Mouse (Mus musculus) monocyte, adult 2 months (primary cell): ENCODE results near the gene Pcsk6.
"Not testable (repeated sequence)": the region's sequence is repeated elsewhere in the genome, so short reads cannot be mapped to it uniquely, and the experiment has no call there.

ENCODE experiments used
- DNase-seq, 2 experiments: peaks; one replicate each; pipeline ENCODE4 v3.0.0; 2022; ENCODE audit warnings: low spot score in 2 of 2, low read depth in 1 of 2

The Pcsk6 gene

GRCm38 (mm10) chr7:65934238-65934970, 72.9 kb downstream of the Pcsk6 start:
- not testable (repeated sequence) for DNase-seq

DNA sequence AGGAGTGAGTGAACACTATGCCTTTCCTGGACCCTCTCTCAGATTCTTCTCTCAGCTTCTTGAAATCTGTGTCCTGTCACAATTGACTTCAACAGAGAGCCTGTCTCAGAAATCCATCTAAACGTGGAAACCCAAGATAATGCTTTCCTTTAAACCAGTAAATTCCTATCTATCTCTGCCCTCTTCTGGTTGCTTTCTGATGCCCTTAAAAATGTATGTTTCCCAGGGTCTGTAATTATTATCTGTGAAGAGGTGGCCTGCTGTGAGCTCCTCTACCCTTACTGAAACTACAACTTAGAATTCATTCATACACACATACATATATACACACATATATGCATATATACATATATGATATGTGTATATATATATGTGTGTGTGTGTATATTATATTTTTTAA, 73.7 kb downstream of the Pcsk6 start:
- no peak for DNase-seq

- no peak for DNase-seq
These were observed 79.5 kb downstream of the Pcsk6 start for GRCm38 (mm10) chr7:65940988-65941387.

DNA sequence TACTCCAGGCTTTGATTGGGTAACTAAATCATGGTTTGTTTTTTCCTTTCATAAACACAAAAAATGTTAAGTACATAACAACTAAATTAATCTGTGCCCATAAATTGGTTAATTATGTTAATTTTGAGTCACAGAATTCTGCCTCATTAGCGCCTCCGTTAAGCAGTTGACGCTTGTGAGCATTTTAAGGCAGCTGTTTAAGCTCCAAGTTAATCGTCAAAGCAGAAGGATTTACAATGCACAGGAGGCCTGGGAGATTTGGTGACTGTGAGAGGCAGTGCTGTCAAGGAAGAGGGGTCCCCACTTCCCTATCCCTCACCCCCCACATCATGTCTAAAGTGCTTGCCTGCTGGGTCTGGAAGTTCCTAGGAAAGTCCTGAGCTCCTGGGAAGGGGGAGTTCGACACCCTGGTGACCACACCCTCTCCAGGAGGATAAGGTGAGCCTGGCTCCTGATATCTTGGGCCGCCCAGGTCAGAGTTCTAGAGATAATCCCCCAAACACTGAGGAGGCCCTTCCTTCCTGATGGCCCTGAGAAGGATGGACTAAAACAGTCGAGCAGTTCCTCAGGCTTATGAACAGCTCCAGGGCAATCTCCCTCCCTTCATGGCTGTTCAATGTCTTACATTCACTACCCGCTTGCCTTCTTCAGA, 83.9 kb downstream of the Pcsk6 start:
- DNase-seq: no peak

DNA sequence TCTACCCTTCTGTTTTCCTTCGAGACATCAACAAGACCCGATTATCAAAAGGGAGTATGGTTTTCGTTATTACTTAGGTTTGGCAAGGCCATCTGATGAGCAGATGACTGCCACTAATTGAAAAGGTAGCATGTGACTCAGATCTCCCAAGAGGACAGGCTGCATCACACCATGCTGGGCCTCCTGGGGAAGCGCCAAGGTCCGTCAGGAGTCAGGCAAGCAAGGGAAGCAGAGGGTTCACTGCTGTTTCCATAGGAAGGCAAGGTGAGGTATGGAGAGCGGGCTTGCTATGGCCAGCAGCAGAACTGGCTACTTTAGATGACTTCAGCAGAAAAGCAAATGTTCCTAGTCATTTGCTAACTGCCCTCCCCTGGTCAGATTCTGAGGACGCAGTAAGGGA, 84.9 kb downstream of the Pcsk6 start:
- no peak for DNase-seq

DNA sequence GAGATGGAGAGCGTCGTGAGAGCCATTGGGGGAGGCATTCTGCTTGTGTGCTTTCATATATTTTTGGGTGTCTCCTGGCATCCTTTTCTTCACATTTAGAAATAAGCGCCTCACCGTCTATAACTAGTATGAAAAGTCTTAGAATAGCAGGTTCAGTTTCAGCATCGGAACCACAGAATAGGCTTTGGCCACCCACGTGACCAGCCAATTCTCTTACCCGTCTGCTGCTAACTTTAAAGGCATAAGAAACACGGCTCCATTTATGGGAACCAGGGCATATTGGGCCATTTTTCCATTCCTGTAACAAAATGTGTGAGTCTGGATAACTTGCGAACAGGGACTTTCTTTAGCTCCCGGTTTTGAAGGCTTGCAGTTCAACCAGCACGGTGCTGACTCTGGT, 87.4 kb downstream of the Pcsk6 start:
- no peak for DNase-seq

DNA sequence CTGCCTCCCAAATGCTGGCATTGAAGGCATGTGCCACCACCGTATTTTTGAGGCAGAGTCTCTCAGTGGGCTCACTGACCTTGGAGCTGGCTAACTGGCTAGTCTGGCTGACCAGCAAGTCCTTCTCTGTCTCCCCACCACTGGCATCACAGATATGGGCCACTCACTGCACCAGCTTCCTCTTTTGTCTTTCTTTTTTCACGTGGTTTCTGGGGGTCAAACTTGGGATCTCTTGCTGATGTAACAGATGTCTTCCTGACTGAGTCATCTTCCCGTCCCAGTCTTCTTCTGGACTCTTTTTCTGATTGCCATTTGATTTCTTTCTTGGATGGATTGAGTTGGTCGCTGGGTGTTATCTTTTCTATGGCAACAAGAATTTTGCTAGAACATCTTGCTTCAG, 93.0 kb downstream of the Pcsk6 start:
- no peak for DNase-seq

DNA sequence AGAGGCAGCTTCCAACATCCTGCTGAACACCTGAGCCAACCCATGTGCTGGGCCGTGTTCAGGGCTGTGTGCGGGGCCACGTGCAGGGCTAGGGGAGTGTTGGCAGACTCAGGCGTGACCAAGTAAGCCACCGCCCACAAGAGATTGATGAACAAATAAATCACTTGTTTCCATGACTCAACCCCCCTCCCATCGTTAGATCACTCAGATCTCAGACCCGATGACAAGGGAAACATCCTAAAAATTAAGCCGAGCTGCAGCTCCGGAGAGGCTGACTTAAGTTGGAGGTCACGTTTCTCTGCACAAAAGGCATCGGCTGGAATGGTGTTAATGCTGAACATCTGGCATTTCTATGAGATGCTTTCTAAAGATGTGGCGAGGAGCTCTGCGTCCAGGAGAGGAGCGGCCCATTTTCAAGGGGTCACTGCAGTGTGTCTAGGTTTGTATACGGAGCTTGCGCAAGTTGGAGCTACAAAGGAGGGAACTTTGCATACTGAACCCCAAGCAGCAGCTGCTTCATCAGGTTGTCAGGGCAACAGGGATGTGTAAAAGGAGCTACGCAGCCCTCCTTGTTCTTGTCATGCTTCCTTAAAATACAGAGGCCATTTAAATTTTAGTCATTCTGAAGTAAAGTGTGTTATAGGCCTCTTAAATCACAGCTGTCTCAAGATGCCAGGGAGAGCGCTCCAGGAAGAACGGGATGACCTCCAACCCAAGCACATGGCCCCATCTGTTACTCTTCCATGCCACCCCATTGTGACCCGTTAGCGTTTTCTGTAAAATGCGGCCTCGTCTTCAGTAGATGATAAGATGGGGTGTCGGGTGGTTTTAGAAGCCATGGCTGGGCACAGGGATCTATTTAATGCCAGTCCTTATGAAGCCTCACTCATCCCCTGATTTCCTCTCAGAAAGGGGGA, 94.0 kb downstream of the Pcsk6 start:
- DNase-seq: no peak

GRCm38 (mm10) chr7:65957245-65957644, 95.7 kb downstream of the Pcsk6 start:
- no peak for DNase-seq

- no peak for DNase-seq
These were observed 96.6 kb downstream of the Pcsk6 start for GRCm38 (mm10) chr7:65958105-65958504.

DNA sequence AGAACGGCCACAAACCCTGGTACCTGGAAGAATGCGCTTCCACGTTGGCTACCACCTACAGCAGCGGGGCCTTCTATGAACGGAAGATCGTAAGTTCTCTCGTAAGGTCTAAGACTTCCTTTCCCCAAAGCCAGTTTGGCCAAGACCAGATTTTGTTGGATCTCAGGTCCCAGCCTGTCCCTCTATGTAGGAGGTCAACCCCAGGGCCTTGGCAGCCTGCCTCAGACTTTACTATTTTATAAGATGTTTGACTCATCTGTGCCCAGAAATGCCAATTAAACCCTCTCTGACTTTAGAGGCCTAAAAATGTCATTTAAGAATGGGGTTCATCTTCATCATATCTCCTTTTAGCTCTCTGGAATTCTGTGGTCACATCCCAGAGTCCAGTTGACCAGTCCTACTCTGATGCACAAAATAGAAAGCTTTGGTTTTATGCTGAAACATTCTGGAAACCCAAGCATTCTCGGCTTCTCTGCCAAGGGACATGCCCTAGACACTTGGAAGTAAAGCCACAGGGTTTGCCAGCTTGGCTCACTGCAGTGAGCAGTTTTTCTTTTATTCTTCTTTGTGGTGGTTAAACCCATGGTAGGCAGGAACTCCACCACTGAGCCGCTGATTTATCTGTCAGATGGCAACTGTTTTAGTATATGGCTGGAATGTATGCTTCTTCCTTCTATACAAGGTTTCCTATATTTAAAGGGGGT, 97.8 kb downstream of the Pcsk6 start:
- DNase-seq: no peak

DNA sequence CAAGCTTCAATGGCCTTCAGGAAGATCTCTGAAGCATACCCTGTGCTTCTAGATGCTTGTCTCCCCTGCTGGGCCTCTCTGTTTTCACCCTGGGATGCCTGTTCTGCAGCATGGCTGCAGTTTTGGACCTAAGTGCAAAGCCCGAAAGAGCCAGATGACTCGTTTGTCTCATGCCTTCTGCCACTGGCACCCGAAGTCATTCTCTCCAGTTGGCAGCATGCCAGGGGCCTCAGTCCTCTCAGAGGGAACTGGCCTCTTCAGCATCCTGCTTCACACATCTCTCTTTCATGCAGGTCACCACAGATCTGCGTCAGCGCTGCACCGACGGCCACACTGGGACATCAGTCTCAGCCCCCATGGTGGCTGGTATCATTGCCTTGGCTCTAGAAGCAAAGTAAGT, 101.1 kb downstream of the Pcsk6 start:
- DNase-seq: no peak

- DNase-seq: no peak
These were observed 102.9 kb downstream of the Pcsk6 start for GRCm38 (mm10) chr7:65964398-65964797.

GRCm38 (mm10) chr7:65971301-65971700, 109.8 kb downstream of the Pcsk6 start:
- DNase-seq: no peak

DNA sequence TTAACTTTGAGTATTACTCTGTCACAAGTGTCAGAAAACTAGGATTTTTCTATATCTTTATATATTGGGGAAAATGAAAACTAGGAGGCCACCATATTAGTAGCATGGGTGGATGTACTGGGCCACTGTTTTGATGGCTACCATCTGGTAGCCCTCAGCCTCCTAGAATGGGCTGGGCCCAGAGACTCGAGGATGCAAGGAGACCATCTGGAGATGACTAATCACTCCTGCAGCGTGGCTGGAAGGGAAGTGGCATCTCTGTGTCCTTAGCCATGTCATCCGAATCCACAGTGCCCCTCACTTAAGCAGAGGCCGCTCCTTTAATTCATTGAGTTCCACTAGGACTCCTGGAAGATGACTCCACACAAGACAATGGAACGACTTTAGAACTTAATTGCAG, 115.8 kb downstream of the Pcsk6 start:
- no peak for DNase-seq

GRCm38 (mm10) chr7:65977977-65978376, 116.4 kb downstream of the Pcsk6 start:
- DNase-seq: no peak

DNA sequence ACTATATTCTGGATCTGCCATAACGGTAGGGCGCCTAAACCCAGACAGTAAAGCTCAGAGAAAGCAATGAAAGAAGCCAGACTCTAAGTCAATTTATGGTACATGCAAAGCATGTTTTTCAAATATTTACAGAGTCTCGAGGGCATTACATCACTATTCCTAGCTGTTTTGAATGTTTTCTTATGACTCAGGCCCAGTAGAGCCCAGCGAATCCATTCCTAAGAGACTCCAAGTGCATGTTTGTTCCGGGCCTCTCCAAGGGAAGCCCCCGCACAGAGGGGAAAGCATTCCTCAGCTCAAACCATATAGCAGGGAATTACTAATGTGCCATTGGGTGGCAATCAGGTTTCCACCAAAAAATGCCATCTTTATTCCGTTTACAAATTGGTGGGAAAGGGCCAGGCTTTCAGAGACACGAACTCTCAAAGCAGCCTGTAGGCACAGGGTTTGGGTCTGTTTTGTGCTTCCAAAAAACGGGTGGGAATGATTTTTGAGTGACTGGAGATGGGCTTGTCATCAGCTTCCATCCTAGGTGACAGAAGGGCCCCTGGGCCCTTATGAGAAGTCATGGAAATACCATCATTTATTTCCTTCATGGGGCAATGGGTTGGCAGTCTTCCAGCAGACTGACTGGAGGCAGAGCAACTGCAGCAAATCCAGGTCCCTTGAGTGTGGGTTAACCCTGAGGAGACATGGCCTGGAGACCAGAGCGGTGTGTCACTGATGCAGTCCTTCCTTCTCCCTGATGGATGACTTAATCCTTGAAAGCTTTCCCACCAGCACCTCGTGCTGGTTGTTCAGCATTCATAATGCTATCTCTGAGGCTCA, 117.7 kb downstream of the Pcsk6 start:
- DNase-seq: no peak

DNA sequence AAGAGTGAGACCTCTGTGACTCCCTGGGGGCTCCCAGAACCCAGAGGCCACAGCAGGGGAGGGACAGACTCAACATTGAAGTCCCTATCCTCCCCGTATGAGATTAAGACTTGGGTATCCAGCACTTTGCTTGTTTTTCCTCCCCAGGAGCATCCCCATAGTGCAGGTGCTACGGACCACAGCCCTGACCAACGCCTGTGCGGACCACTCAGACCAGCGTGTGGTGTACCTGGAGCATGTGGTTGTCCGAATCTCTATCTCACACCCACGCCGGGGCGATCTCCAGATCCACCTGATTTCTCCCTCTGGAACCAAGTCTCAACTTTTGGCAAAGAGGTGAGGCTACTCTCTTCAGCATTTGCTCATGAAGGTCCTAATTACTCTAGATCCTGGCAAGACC, 118.5 kb downstream of the Pcsk6 start:
- no peak for DNase-seq

- no peak for DNase-seq
These were observed 120.5 kb downstream of the Pcsk6 start for GRCm38 (mm10) chr7:65982057-65982456.

DNA sequence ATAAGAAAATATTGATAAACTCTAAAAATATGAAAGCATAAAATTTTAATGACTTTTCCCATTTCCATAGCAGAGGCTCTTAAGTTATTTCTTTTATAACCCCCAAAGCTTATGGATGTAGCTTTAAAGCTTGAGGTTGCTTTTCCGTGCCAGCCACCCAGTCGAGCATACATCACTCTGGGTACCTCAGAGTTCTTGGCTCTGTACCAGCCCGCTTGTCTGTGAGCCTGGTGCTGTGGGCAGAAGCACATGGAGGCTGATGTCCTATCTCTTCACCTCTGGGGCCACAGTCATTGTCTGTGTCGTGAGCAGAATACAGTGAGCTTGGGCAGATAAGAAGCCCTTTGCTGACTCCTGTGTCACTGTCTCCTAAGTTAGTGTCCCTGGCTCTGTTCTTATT, 126.7 kb downstream of the Pcsk6 start:
- DNase-seq: no peak
